Mouse (Mus musculus) hindbrain, embryonic 13.5 days (tissue): ENCODE measurements around the gene Rsf1. TPM values are rescaled to one million over a fixed set of nuclear protein-coding genes. Genes with fewer than 3 reads are reported as not detected.

ENCODE experiments used
- ATAC-seq: fragments of 200-750 bp; cut with Nextera tagmentation; 2 replicates; pipeline ENCODE4 v1.8.0; 2017; ENCODE audit warnings: moderate TSS enrichment; ENCODE audit not compliant: low FRiP score
- H3K27ac ChIP-seq: fragments of 300-500 bp; sonication (generic); 2 replicates; pipeline ENCODE4 v1.5.1; 2015; ENCODE audit warnings: inconsistent platforms, mild to moderate bottlenecking, moderate library complexity
- H3K27me3 ChIP-seq: fragments of 300-500 bp; sonication (generic); 2 replicates; pipeline ENCODE4 v1.6.1; 2015; ENCODE audit warnings: mild to moderate bottlenecking, inconsistent platforms
- H3K36me3 ChIP-seq: fragments of 300-500 bp; sonication (generic); 2 replicates; pipeline ENCODE4 v1.6.1; 2015; ENCODE audit warnings: mild to moderate bottlenecking, inconsistent platforms
- H3K4me1 ChIP-seq: fragments of 300-500 bp; sonication (generic); replicated peaks from 2 replicates; pipeline ENCODE4 v1.6.1; 2015; ENCODE audit warnings: inconsistent platforms
- H3K4me2 ChIP-seq: fragments of 300-500 bp; sonication (generic); 2 replicates; pipeline ENCODE4 v1.6.1; 2015; ENCODE audit warnings: inconsistent platforms, mild to moderate bottlenecking, moderate library complexity
- H3K4me3 ChIP-seq: fragments of 300-500 bp; sonication (generic); 2 replicates; pipeline ENCODE4 v1.5.1; 2015; ENCODE audit warnings: mild to moderate bottlenecking, inconsistent platforms
- H3K9ac ChIP-seq: fragments of 300-500 bp; sonication (generic); 2 replicates; pipeline ENCODE4 v1.6.1; 2015; ENCODE audit warnings: mild to moderate bottlenecking, inconsistent platforms
- H3K9me3 ChIP-seq: fragments of 300-500 bp; sonication (generic); 2 replicates; pipeline ENCODE4 v1.6.1; 2016; ENCODE audit warnings: inconsistent platforms
- WGBS: fragments of 180-500 bp; shearing (Covaris S2); methylation state at CpG from one replicate; pipeline ENCODE4 v1.1.7; 2015; 5-methylcytosine and 5-hydroxymethylcytosine counted together
- polyA plus RNA-seq: library from polyadenylated mRNA; unstranded; fragments of >200 nt; fragmentation: Nextera tagmentation; extraction: Ambion mirVana; gene quantifications from 2 replicates; pipeline ENCODE4 v1.2.1, GENCODE M21; 2015

Gene Rsf1
- polyA plus RNA-seq, 1 experiment from 2014 or later: 36.2 TPM

- Histone ChIP-seq H3K4me1 (0 out of 2 replicates have a peak, but pooled peaks cover 2% of the 10 kb centered on the region), H3K27me3 (no peaks in the 10 kb centered on the region), H3K9me3 (no peaks in the 10 kb centered on the region), H3K36me3 (peaks cover 27% of the 10 kb centered on the region), H3K4me2 (no peak overlapping the region), H3K9ac (no peak overlapping the region), H3K4me3 (no peak overlapping the region), H3K27ac (no peak overlapping the region)
- no peak for ATAC-seq
- WGBS: 90% methylated on average over 3 of the region's 3 CpGs
These were observed 129.5 kb downstream of the Rsf1 start for GRCm38 (mm10) chr7:97709204-97709603.

GRCm38 (mm10) chr7:97714651-97715050 lies 135.0 kb downstream of the Rsf1 start:
- 0 out of 2 replicates have a peak, but pooled peaks cover 6% of the 10 kb centered on the region for H3K9me3 ChIP-seq
- ATAC-seq: no peak
- H3K4me1 ChIP-seq: no peaks in the 10 kb centered on the region
- no peak overlapping the region for H3K27ac ChIP-seq
- no peak overlapping the region for H3K4me2 ChIP-seq
- no peaks in the 10 kb centered on the region for H3K27me3 ChIP-seq
- WGBS: 96% methylated on average over 5 of the region's 5 CpGs
- H3K4me3 ChIP-seq: no peak overlapping the region
- H3K36me3 ChIP-seq: peaks cover 77% of the 10 kb centered on the region
- no peak overlapping the region for H3K9ac ChIP-seq

GRCm38 (mm10) chr7:97717326-97717725 lies 137.6 kb downstream of the Rsf1 start:
- no peak overlapping the region for H3K4me3 ChIP-seq
- peaks cover 84% of the 10 kb centered on the region for H3K36me3 ChIP-seq
- no peaks in the 10 kb centered on the region for H3K4me1 ChIP-seq
- WGBS: 90% methylated on average over 1 of the region's 1 CpGs
- H3K9ac ChIP-seq: no peak overlapping the region
- 0 out of 2 replicates have a peak, but pooled peaks cover 6% of the 10 kb centered on the region for H3K9me3 ChIP-seq
- no peaks in the 10 kb centered on the region for H3K27me3 ChIP-seq
- no peak for ATAC-seq
- no peak overlapping the region for H3K4me2 ChIP-seq
- no peak overlapping the region for H3K27ac ChIP-seq

GRCm38 (mm10) chr7:97719078-97719477 lies 139.4 kb downstream of the Rsf1 start:
- H3K36me3 ChIP-seq: peaks cover 77% of the 10 kb centered on the region

GRCm38 (mm10) chr7:97720109-97720508 lies 140.4 kb downstream of the Rsf1 start:
- Histone ChIP-seq H3K4me2 (no peak overlapping the region), H3K27ac (no peak overlapping the region), H3K27me3 (no peaks in the 10 kb centered on the region), H3K9ac (no peak overlapping the region), H3K4me3 (no peak overlapping the region), H3K36me3 (peaks cover 67% of the 10 kb centered on the region), H3K4me1 (no peaks in the 10 kb centered on the region), H3K9me3 (no peaks in the 10 kb centered on the region)
- WGBS: 90% methylated on average over 5 of the region's 5 CpGs
- ATAC-seq: no peak

More at GRCm38 (mm10) chr7:97719078-97719477, 139.4 kb downstream of the Rsf1 start:
- no peak overlapping the region for H3K27ac ChIP-seq
- H3K9ac ChIP-seq: no peak overlapping the region
- H3K4me2 ChIP-seq: no peak overlapping the region
- 63% methylated on average over 5 of the region's 5 CpGs for WGBS
- ATAC-seq: no peak
- H3K9me3 ChIP-seq: 0 out of 2 replicates have a peak, but pooled peaks cover 6% of the 10 kb centered on the region
- H3K4me1 ChIP-seq: no peaks in the 10 kb centered on the region
- no peaks in the 10 kb centered on the region for H3K27me3 ChIP-seq
- no peak overlapping the region for H3K4me3 ChIP-seq

GRCm38 (mm10) chr7:97722278-97722918 lies 142.7 kb downstream of the Rsf1 start:
- no peaks in the 10 kb centered on the region for H3K9me3 ChIP-seq
- H3K27me3 ChIP-seq: no peaks in the 10 kb centered on the region
- H3K9ac ChIP-seq: no peak overlapping the region
- no peak overlapping the region for H3K4me2 ChIP-seq
- H3K4me1 ChIP-seq: no peaks in the 10 kb centered on the region
- H3K36me3 ChIP-seq: peaks cover 59% of the 10 kb centered on the region
- no peak for ATAC-seq
- no peak overlapping the region for H3K27ac ChIP-seq
- 92% methylated on average over 7 of the region's 7 CpGs for WGBS
- no peak overlapping the region for H3K4me3 ChIP-seq

- no peak overlapping the region for H3K27ac ChIP-seq
- no peak overlapping the region for H3K4me3 ChIP-seq
- peaks cover 9% of the 10 kb centered on the region for H3K4me1 ChIP-seq
- no peak for ATAC-seq
- H3K36me3 ChIP-seq: peaks cover 44% of the 10 kb centered on the region
- 90% methylated on average over 11 of the region's 11 CpGs for WGBS
- H3K9me3 ChIP-seq: no peaks in the 10 kb centered on the region
- H3K27me3 ChIP-seq: no peaks in the 10 kb centered on the region
- H3K9ac ChIP-seq: no peak overlapping the region
- H3K4me2 ChIP-seq: no peak overlapping the region
These were observed 144.2 kb downstream of the Rsf1 start for GRCm38 (mm10) chr7:97723646-97724538.

GRCm38 (mm10) chr7:97725401-97725800 lies 145.7 kb downstream of the Rsf1 start:
- Histone ChIP-seq H3K9me3 (no peaks in the 10 kb centered on the region), H3K27ac (no peak overlapping the region), H3K4me1 (peaks cover 16% of the 10 kb centered on the region), H3K9ac (no peak overlapping the region), H3K27me3 (no peaks in the 10 kb centered on the region), H3K36me3 (peaks cover 31% of the 10 kb centered on the region), H3K4me2 (no peak overlapping the region), H3K4me3 (no peak overlapping the region)
- no peak for ATAC-seq
- 98% methylated on average over 6 of the region's 6 CpGs for WGBS

- WGBS: 87% methylated on average over 7 of the region's 7 CpGs
- Histone ChIP-seq H3K27me3 (no peaks in the 10 kb centered on the region), H3K27ac (no peak overlapping the region), H3K4me2 (no peak overlapping the region), H3K9ac (no peak overlapping the region), H3K36me3 (peaks cover 24% of the 10 kb centered on the region), H3K9me3 (no peaks in the 10 kb centered on the region), H3K4me1 (peaks cover 16% of the 10 kb centered on the region), H3K4me3 (no peak overlapping the region)
- no peak for ATAC-seq
These were observed 146.4 kb downstream of the Rsf1 start for GRCm38 (mm10) chr7:97726080-97726479.

GRCm38 (mm10) chr7:97726778-97727177 lies 147.1 kb downstream of the Rsf1 start:
- Histone ChIP-seq H3K27ac (no peak overlapping the region), H3K27me3 (no peaks in the 10 kb centered on the region), H3K4me2 (no peak overlapping the region), H3K9me3 (no peaks in the 10 kb centered on the region), H3K36me3 (peaks cover 23% of the 10 kb centered on the region), H3K4me3 (no peak overlapping the region), H3K4me1 (peaks cover 18% of the 10 kb centered on the region), H3K9ac (no peak overlapping the region)
- WGBS: 77% methylated on average over 7 of the region's 7 CpGs
- ATAC-seq: no peak

GRCm38 (mm10) chr7:97728666-97729614 lies 149.3 kb downstream of the Rsf1 start:
- Histone ChIP-seq H3K4me2 (no peak overlapping the region), H3K36me3 (peaks cover 13% of the 10 kb centered on the region), H3K27ac (0 out of 2 replicates have a peak overlapping the region, but pooled peaks have one; percentile 41), H3K27me3 (no peaks in the 10 kb centered on the region), H3K9me3 (no peaks in the 10 kb centered on the region), H3K4me1 (peaks cover 19% of the 10 kb centered on the region), H3K4me3 (no peak overlapping the region), H3K9ac (peak overlapping the region; percentile 35; the same call in 1 of the 2 replicates)
- ATAC-seq: peak; percentile 47; the same call in 1 of the 2 replicates
- WGBS: 25% methylated on average over 14 of the region's 14 CpGs
